Mouse (Mus musculus) c-Kit-positive CD71-positive TER-119-negative erythroid progenitor cells, embryonic 14.5 days (primary cell): ENCODE data around the gene Tmem213.

Source experiments
- DNase-seq: peaks from one replicate; pipeline ENCODE4 v3.0.0-alpha.2; 2013; ENCODE audit warnings: low read depth

Gene Tmem213

GRCm38 (mm10) chr6:38116107-38116770 lies 7.2 kb downstream of the Tmem213 start:
- DNase-seq = no peak

DNA sequence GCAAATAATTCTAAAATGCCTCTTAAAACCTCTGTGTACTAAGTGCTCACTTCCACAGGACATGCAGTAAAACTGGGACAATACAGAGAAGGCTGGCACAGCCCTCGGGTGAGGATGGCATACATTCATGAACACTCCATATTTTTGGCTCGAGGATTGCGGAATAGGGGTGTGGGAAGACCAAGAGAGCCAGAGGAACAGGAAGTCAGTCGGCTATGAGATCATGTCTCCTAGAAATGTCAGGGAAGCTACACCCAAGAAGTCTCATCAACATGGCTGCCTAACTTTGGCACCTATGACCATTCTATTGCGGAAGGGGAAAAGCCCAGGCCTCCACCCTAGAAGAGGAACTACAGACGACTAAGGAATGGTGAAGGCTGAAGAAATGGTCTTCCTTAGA lies 9.3 kb downstream of the Tmem213 start:
- no peak for DNase-seq

GRCm38 (mm10) chr6:38120681-38121371 lies 11.8 kb downstream of the Tmem213 start:
- DNase-seq = no peak

GRCm38 (mm10) chr6:38121843-38122242 lies 12.8 kb downstream of the Tmem213 start:
- DNase-seq = no peak

GRCm38 (mm10) chr6:38122791-38123190 lies 13.7 kb downstream of the Tmem213 start:
- DNase-seq = no peak

DNA sequence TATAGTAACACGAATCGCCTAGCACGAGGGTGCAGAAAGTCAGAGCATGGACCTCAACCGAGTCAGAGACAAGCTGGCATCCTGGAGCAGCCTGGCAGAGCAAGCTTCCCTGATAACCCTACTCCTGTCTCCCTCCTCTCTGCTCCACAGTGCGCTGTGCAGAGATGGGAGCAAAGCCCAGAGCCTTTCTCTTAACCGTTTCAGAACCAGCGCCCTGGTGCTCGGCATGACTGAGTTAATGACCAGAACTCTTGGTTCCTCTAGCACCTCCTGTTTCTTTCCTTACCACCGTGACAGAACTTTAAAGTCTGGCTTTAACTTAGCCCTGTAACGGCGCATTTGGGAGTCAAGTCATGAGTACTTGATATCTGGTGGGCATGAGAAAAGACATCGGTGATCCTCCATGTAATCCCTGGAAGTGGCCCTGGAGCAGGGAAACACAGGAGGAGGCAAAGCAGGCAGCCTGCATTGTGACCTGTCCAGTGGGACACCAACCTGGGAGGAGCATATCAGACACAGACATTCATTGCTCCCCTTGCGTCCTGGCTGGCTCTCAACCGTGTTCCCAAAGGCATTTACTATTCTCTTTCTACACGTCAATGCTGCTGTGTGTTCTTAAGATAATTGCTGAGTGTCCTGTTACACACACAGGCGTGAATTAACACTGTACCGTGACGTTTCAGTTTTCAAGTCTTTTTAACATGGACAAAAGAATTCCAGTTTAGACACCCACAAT lies 14.6 kb downstream of the Tmem213 start:
- DNase-seq = no peak

DNA sequence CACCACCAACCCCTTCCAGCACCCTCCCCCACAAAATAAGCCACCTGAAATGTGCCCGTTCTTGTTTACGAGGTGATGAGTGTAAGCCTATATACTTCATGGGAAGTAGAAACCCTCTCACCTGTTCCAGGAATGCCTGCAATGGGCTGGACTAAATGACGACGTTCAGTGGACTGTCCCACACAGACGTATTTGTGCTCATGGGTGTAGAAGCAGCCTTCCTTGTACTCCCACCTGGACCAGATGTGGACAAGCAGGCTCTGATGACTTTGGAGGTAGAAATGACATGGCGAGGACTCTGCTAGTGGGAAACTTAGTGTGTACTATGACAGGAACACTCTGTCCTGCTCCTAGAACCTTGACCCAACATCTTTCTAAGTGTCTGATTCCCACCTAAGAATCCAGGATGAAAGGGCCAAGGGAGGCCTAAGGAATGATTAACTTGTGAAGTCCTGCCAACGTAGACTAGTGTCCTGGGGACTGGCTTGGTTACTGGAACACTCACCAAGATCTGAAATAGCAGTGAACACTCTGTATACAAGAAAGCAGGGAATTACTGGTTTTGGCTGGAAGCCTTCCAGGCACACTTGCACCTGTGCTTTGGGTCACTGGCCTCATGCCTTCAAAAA lies 15.3 kb downstream of the Tmem213 start, which contains the start of gene Atp6v0a4:
Gene Atp6v0a4, minus strand, starts transcription at position 380 of the 629 bp plus-strand sequence.
- DNase-seq = no peak

DNA sequence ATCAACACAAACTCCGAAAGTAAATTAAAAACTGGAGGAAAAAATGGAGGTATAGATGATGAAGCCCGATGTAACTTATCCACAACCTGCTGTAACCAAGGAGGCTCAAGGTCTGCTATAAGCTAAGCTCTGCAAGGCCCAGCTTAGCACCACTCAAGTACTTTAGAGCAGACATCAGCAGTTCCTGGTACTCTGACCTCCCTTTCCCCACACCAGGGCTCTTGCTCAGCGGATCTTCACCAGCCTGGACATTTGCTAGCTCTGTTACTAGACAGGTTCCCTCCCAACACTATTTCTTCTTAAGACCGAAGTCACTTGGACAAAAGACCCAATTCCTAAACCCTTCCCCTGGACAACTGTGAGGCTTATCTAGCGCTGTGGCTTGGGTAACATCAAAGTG lies 15.8 kb downstream of the Tmem213 start:
- no peak for DNase-seq

GRCm38 (mm10) chr6:38125462-38125861 lies 16.4 kb downstream of the Tmem213 start:
- DNase-seq = no peak

DNA sequence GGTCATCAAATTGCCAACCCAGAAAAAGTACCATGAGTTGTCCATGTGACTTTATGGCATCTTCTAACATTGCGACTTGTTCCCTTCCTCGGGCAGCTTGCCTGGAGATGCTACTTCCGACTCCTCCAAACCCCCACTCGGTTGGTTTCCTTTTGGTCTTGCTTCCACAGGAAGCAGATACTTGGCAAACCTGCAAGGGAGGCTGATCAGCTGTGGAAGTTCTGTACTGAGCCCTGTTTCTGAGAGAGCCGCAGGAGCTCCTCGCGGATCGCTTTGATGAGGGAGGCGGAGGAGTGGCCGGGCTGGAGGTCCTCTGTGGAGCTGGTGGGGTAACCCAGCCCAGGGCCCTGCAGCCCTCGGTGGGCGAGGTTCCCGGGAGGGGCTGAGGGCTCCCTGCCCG lies 19.1 kb downstream of the Tmem213 start:
- no peak for DNase-seq

- no peak for DNase-seq
Observed at GRCm38 (mm10) chr6:38129883-38130282, 20.8 kb downstream of the Tmem213 start.

DNA sequence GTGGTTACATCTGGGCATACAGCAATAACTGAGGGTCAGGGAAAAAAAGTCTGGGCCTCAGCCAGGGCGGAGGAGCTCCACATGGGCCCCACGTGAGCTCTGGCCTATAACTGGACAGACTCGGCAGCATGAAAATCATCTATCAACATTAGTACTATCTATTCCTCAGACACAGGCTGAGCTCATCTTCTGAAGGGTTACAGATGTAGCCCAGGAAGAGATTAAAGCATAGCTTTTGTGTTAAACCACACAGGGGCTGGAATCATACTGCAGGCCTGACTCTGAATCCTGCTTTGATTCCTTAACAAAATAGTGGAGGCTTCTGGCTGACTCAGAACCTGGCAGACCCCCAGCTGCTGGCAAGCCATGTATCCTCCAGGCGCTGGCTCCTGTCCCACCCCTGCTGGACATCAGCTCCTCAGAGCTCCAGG lies 22.8 kb downstream of the Tmem213 start:
- DNase-seq = no peak

DNA sequence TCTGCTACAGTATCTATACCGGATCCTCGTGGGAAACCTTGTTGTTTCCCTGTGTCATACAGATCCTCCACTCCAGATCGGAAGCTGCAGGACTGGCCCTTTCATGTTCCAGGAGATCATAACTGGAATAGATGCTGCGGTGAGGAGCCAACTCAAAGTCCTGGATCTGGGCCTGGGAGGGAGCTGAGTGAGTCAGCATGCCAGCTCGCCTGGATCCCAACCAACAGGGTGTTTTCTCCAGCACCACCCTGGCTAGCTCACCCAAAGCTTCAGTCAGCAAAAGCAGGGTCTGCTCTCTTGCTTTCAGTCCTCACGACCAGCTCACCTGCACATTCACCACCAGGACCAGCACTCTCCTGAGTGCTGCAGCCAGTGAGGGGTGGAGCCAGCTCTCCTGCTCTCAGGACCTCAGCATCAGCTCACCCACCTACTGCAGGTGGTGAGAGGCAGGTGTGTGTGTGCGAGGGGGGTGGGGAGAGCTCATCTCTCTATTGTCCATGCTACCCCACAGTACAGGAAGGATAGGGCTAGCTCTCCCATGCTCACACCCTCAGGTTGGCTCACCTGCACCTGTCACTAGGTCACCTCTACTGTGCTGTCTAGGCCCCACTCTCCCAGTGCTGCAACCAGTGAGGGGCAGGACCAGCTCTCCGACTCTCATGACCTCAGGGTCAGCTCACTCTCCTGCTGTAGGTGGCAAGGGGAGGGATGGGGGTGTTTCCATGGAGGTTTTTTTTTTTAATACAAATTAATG lies 25.9 kb downstream of the Tmem213 start:
- no peak for DNase-seq

DNA sequence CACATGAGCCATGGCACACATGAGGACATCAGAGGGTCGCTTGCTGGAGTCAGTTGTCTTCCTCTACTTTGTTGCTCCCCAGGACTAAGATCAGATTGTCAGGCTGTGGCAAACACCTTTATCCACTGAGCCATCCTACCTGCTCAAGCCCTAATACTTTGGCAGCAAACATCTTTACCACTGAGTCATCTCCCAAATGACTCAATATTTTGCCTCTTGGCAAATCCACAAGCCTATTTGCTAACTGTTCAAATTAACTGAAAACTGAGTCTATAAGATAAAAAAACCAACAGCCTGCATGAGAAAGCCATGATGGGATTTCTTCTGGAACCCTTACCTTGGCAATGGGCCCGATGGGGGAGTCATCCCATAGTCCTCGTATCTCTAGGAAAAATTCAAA lies 30.0 kb downstream of the Tmem213 start:
- no peak for DNase-seq

- no peak for DNase-seq
Observed at GRCm38 (mm10) chr6:38140402-38140801, 31.3 kb downstream of the Tmem213 start.

DNA sequence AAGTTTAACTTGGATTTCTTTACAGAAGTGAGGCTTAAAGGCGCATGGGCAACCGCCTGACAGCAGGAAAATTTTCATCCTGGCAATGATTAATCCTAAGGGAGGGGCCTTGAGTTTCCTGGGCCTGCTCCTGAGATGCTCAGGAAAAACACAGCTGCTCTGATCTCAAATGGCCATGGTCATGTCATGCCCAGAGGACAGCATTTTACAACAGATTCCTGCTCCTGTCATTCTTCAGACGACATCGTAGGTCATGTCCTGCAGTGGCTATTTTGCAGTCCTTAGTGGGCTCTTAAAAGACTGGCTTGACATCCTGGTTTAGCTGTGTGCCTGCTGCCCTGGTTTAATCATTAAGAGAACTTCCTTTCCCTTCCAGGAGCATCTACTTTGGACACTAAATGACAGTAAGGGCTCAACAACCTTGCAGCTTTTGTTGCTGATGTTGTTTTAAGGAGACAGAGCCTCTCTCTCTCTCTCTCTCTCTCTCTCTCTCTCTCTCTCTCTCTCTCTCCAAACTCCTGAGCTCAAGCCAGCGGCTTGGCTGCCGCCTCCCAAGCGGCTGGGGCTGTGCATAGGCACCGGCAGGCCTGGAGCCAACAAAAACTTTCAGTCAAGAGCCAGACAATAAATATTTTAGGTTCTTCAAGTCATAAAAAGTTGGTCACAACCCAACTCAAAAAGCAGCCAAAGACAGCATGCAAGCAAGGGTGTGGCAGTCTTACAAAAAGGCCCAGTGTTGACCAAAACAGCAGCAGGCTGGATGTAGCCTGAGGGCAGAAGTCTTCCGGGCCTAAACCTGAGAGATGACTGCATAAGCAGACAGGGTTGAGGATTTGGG lies 35.3 kb downstream of the Tmem213 start:
- DNase-seq = no peak

DNA sequence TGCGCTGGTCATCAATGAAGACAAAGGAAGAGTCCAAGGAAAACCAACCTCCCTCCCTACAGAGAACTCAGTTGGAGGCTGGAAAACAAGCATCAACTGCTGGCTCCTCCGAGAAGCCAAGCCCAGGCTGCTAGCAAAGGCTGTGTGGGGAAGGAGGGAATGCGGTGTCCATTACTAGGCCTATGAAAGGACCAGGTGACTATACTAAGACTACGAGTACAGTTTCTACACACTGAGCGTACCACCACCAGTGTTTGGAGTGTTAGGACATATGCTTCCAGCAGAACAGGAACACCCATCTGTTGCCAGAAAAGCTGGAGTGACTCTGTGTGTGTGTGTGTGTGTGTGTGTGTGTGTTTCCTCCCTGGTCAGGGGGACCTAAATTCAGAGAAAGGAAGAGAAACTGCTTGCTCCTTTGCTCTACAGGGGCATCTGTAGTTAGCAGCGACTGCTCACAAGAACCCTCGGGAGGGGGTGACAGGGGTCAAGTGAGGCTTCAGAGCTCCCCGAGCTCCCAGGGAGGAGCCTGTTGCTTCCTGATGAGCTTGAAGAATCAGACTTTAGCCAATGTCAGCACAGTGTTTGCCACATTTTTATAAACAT lies 36.5 kb downstream of the Tmem213 start:
- no peak for DNase-seq

GRCm38 (mm10) chr6:38147301-38147700 lies 38.2 kb downstream of the Tmem213 start:
- DNase-seq = no peak

DNA sequence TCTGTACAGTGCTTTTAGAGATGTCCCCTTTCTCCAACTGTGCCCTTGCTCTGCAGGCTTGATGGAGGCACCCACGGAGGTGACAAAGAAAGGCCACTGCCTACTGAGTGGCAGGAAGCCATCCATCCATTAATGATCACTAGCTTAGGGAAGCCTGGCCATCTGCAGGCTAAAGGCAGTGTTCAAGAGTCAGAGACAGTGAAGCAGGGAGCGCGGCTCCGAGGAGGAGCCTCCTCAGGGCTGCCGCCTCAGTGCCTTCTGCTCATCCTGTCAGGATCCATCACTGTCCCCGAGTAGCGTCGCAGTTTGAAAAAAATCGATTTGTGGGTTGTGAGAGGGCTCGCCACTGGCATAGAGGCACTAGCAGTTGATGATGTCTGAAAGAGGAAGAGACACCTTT lies 39.6 kb downstream of the Tmem213 start:
- DNase-seq = no peak

GRCm38 (mm10) chr6:38149483-38149882 lies 40.4 kb downstream of the Tmem213 start:
- DNase-seq = no peak
